Mouse (Mus musculus) spleen, postnatal 10 days (tissue): ENCODE results near the gene Wfdc16.
"Not testable (repeated sequence)": the region's sequence is repeated elsewhere in the genome, so short reads cannot be mapped to it uniquely, and the experiment has no call there.

Experiments used
- DNase-seq, 2 experiments: peaks; one replicate each; pipeline ENCODE4 v3.0.0; 2021 to 2022; ENCODE audit warnings: low spot score in 2 of 2

The Wfdc16 gene

DNA sequence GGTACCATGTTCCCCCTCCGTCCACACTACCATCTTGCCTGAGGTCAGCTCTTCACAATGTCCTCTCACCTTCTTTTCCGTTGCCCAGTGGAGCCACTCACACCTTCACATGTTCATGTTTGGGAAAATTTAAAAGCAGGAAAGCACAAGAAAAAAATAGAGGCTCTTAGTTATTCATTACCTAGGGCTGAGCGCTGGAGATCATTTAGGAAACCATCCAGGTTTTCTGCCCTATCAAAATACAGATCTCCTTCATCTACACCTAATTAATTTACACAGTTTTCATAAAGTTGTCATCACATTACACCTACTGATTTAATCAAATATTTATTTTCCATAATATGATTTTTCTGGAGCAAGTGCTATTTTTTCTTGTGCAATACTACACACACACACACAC lies at the start of gene Wfdc16:
Wfdc16 (minus strand) TSS at position 101 of the 400 bp plus-strand sequence.
- DNase-seq, result no peak

DNA sequence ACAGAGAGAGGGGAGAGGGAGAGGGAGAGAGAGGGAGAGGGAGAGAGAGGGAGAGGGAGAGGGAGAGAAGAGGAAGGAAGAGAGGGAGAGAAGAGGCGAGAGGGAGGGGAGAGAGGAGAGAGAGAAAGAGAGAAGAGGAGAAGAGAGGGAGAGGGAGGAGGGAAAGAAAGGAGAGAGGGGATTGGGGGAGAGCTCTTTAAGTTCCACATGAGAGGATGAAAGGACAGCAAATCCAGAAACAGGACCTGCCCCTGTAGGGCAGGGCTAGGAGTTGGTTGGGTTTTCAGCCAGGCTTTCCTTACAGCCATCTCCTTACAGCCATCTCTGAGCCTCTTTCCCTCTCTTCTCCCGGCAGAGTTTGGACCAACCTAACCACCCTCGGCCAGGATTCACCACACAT lies 46.2 kb upstream of the Wfdc16 start, which contains the start of gene Wfdc13:
Wfdc13 (plus strand) TSS at position 301 of the 400 bp plus-strand sequence.
- DNase-seq, result no peak

DNA sequence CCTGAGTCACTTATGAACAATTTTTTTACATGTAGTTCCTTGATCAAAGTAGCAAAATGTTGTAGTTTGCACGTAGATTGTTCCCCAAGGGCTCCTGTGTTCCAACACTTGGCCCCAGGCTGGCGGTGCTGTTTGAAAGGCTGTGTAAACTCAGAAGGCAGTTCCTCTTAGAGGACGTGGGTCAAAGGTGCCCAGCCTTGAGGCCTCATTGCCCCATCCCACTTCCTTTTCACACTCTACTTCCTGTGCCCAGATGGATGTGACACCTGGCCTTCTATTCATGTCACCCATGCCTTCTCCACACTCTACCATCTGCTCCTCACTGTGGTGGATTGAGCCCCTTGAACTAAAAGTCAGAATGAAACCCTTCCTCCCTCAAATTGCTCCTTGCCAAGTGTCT lies 41.3 kb upstream of the Wfdc16 start:
- DNase-seq, result peak in 1 of 2 experiments; percentile 23

DNA sequence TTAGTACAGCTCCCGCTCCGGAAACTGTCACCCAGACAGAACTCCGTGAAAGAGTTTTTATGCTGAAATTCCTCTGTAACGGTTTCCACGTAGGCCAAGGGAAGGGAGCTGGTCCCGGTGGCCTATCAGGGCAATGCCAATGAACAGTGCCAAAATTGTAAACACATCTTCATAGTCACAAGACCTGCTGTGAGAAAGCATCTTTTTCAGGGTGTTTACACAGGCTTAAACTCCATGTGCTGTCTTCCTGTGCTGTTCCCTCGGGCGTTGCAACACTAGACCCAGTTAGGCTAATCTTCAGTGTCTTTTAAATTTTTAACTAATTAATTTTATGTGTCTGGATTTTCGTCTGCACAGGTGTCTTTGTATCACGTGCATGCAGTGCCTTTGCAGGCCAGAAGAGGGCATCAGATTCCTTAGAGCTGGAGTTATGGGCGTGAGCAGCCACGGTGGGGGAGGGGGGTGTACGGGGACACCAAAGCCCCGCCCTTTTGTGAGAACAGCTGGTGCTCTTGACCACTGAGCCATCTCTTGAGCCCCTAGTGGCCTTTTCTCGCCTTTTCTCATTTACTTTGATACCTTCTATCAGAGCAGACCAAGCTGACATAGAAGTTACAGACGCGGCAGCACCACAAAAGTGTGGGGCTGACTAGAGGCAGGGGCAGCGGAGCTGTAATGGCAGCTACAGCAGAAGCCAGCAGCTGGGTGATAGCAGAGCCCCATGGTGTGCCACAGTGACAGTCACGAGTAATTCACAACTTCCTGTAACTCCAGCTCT lies 40.4 kb upstream of the Wfdc16 start:
- DNase-seq, result peak; percentile 64 to 87

DNA sequence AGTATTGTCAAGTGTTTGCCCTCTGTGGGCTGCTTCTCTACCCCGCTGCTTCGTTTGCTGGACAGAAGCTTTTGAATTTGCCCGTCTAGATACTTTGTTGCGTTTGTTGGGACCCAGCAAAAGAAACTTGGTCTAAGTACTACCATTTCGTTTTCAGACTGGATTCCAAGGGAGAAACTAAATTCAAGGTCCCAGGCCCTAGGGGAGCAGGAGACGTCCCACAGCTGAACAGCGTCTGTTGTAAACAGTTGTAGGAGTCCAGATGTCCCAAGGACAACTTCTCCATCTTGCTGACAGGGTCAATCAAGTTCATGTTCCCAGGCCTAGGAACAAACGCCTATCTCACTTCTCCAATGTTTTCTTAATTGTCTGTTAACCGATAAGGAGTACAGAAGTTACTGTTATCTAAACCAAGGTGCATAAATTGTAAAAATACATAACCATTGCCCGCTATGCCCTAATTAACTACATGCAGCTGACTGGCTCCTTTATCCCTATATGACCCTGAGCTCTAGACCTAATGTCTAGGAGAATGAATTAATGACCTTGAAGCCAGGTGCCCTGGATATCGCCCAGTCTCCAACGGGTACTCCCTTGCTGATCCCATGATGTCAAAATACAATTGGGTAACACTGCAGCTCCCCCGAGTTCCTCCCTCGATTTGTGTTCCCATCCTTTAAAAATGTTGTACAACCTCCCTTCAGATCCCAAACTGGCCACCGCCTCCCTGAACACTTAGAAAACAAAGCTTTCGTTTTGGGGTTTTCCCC lies 38.5 kb upstream of the Wfdc16 start:
- DNase-seq, result no peak

DNA sequence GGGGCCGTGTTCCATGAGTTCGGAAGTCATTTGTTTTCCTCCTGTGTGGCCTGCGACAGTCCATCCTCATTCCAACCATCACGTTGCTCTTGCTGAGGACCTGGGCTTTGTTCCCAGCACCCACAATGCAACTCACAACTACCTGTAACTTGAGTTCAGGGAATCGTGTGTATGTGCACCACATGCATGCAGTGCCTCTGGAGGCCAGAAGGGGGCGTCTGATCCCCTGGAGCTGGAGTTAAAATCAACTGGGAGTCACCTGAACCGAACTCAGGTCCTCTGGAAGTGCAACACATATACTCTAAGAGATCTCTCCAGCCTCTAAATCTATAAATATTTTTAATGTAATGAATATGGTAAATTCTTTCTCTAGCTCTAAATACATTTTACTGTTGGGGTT lies 37.5 kb upstream of the Wfdc16 start:
- no peak for DNase-seq

DNA sequence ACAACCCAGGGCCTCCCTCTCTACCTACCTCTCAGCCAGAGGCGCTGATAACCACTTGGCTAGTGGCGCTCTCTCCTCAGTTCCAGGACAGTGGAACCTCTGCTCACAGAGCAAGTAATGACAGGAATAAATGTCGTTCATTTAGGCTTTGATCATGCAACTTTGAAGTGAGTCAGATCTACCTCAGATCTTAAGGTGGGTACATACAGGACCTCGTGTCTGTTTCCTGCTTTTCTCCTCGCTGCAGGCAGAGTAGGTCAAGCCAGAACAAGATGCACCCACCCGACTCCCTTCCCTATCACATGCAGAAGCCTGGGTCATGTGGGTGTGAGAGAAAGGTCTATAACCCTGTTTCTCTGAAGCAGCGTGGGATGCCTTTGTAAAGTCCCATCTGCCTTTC lies 35.4 kb upstream of the Wfdc16 start, which contains the start of gene Wfdc11:
Wfdc11 (minus strand) TSS at position 101 of the 400 bp plus-strand sequence.
- no peak for DNase-seq

DNA sequence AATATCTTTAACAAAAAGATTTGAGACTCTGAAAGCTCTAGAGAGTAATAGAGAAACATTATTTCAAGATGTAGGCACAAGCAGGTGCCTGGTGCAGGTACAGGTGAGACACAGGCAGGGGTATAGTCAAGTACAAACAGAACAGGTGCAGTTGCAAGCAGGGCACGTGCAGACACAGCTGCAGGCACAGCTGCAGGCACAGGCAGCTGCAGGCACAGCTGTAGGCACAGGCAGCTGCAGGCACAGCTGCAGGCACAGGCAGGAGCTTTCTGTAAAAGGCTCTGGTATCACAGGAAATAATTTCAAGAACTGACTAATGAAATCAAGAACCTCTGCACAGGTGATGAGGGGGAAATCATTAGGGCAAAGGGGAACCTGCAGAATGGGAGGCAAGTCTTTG lies 32.3 kb upstream of the Wfdc16 start:
- DNase-seq, result no peak

DNA sequence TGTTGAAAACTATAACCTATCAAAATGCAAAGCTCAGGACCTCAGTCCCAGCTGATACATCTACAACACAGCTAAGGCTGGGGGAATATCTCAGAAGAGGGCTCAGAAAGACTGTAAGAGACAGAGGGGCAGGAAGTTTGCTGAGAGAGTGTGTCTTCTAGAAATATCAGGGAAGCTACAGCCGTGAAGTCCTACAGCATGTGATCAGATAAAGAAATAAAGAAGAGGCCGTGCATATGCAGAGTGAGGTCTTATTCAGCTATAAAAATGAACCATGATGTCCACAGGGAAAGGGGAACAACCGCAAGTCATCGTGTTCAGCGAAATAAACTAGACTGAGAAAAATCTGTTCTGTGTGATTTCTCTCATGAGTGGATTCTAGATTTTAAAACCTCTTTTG lies 31.7 kb upstream of the Wfdc16 start:
- DNase-seq, result no peak

DNA sequence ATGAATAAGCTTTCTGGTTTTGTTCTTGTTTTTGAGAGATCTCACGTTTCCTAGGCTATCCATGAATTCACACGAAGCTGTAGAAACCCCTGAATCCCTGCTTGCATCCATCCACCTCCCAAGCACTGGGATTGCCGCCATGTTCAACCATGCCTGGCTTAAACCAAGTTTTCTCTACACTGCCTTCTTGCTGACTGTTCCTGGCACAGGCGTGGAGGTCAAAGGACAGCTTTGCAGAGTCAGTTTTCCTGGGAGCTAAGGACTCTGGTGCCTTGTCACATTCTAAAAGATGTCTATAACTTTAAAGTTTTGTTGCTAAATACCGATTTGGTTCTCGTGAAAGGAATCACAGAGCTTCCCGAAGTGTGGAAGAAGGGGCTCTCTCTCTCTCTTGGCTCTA lies 26.3 kb upstream of the Wfdc16 start:
- DNase-seq, result no peak

DNA sequence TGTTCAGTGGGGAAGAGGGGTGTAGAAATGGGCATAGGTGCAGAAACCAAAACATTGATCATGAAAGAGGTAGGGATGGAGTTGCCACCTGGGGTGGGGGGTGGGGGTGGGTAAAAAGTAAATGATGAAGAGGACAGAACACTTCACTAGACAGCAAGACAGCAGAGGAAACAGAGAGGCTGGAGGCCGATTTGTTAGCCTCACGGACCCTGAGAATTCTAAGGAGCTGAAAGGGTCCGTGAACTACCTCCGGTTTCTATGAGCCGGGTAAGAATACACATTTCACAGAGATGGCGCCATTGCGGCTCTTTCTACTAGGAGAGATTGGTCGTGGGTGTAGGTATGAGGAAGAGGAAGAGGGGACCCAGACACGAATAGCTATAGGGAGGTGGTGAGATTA lies 17.9 kb upstream of the Wfdc16 start, which contains the start of gene Wfdc9:
Wfdc9 (minus strand) TSS at position 101 of the 400 bp plus-strand sequence.
- no peak for DNase-seq

DNA sequence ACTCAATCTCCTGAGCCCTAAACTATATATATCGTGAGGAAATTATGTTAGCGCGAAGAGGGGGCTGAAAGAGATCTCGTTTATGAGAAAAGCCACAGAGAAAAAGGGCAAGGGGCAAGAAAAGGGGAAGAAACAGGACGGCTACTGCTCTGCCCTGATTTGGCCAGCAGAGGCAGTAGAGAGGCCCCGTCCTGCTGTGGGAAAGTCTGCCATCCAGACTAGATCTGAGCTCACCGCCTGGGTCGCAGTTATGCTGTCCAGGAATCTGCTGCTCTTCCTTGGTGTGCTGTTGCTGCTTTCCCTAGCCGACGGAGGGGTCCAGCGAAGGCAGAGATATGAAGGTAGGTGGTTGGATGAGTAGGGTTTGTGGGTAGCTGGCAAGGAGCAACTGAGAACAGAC lies 17.3 kb upstream of the Wfdc16 start, which contains the start of gene Wfdc10:
Wfdc10 (plus strand) TSS at position 189 of the 400 bp plus-strand sequence.
- peak; percentile 35 to 71 for DNase-seq

DNA sequence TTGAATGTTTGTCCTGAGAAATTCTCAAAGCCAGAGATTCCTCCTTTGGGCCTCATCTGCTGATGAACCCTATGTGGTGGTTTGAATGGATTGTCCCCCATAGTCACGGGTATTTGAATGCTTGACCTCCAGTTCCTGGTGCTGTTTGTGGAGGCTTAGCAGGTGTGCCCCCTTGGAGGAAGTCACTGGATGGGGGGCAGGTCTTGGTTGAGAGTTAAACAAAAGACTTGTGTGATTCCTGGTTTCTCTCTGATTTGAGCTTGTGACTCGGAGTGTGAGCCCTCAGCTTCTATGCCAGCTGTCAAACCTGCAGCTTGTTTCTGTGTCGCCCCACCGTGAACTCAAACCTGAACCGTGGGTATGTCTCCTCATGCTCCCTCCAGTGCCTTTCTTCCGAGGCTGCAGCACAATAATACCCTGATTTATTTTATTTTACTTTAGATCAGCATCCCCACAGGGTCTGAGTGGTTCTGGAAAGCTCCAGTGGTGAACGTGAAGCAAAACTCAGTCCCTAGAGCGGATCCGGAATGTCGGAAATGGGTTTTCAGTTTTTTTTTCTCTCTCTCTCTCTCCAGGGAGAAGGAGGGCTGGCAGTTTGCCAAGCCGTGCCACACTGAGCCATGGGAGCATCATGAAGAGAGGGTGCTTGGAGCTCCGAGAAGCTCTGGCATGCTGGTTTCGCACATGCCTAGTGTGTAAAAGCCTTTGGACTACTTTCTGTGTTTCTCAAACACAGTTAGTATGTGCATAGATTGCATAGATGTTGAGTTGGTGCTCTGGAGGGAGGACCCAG lies 3.5 kb upstream of the Wfdc16 start:
- DNase-seq, result no peak

DNA sequence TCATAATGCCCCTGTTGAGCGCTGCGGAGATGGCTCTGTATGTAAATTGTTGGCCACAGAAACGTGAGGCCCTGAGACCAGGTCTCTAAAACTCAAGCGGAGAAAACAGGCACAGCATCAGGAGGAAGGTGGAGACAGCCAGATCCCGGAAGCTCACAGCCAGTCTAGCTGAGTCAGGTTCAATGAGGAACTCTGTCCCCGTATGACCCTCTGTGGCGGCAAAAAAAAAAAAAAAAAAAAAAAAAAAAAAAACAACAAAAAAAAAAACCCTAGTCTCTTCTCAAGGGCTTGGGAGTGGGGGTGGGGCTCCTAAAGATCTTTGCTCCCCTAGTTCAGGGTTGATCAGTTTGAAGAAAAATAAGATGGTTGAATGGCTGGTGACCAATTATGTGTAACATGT lies 2.5 kb upstream of the Wfdc16 start:
- DNase-seq, result no peak

DNA sequence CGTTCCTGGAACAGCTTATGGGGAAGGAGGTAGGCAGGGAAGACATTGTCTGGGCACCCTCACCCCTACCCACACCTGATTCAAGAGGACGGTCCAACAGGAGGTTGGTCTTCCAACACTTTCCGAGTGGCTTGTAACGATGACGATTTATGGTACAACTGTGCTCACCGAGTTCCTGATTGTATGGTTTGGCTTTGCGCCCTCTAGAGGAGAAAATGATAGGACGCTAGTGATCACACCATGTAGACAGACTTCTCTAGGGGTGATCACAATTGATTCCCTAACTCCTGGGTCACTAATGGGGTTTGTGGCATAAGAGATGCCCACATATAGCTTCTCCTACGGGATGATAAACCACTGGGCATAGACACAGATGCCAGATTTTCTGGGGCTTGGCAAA lies 3.3 kb downstream of the Wfdc16 start:
- DNase-seq, result no peak

DNA sequence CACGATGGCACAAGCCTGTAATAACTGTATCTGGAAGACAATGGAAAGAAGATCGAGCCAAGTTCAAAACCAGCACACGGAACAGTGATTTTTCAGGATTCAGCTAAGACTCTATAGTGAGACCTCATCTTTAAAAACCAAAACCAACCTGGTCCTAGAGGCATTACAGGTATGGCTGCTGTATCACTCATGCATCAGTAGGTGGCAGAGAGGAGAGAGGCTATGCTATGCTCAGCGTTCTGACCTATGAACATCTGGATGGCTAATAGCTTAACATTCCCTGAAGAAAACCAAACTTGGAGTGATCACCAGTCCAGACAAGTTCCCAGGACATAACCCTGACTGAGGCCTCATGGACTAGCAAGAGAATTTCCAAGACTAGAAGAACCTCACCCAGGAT lies 16.8 kb downstream of the Wfdc16 start:
- no peak for DNase-seq

DNA sequence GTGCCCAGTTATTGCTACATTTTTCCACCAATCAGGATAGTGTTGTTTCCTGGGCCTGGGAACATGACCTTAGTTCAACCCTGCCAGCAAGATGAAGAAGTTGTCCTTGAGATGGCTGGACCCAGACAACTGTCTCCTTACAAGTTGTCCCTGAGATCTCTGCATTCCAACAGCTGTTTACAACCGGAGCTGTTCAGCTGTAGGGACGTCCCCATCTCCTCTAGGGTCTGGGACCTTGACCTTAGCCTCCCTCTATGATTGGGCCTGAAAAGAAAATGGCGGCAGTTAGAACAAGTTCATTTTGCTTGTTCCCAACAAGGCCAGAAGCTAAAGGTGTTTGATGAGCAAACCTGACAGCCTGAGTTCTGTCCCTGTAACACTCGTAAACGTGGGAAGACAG lies 19.5 kb downstream of the Wfdc16 start:
- DNase-seq, result no peak

DNA sequence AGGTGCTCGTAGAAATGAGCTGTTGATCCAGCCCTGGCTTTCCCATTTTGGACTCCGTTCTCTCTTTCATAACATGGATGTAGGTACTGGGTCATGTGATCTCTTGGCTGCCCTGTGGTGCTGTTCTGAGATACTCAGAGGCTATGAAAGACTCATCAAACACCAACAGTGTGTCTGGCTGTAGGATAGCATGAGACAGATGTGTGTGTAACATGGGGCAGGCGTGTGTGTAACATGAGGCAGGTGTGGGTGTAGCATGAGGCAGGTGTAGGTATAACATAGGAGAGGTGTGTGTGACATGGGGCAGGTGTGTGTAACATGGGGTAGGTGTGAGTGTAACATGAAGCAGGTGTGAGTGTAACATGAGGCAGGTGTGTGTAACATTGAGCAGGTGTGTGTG lies 23.2 kb downstream of the Wfdc16 start:
- no peak for DNase-seq

DNA sequence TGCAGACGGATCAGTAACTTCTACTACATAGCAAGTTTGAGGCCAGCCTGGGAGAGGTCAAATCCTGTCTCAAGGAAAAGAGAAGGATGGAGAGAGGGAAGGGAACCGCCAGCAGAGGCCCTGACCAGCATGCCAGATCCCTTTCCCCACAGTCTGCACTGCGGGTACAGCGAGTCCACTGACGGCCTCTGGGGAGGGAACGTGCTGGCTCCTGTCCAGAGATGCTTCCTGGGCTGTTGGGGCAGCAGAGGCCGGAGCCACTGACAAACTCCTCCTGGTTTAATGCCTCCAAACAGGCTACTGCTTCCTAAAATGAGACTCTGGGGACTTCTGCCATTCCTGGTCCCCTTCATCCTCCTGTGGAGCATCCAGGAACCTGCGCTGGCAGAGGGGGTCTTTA lies 25.1 kb downstream of the Wfdc16 start, which contains the start of the genes Wfdc6b and Wfdc8:
Wfdc6b (plus strand) TSS at position 52 of the 400 bp plus-strand sequence.
Wfdc8 (minus strand) TSS at position 156 of the 400 bp plus-strand sequence.
- DNase-seq, result not testable (repeated sequence)

DNA sequence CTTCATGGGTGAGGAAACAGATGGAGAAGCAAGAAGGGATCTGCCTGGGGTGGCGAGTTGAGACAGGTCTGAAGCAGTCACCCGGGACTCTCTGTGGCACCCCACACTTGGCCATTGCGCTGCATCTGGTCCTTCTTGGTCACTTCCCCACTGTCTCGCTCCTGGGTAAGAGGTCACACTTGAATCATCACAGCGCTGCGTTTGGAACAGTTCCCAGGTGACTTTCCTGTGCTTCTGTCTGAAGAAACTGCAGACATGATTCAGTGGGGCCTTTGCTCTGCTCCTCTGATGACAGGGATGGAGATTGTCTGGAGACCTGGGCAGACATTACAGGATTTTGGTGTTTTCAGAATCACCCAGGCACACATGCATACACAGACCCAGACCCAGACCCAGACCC lies 29.8 kb downstream of the Wfdc16 start:
- no peak for DNase-seq

DNA sequence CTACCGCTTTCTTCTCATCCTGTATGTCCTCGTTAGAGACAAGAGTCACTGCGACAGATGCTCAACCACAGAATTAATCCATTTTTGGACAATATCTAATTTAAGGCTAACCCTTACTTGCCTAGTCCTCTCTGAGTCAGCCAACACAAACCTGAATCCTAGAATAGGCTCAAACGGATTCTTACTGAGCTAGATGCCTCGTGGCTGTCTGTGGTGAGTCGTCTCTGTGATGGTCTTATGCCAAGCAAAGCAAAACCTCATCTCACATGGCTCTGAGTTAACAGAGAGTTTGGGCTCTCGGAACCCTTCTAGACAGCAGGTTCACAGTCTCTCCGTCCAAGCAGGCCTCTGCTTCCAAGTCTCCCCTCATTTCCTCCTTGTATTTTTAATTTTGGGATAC lies 34.2 kb downstream of the Wfdc16 start:
- no peak for DNase-seq

DNA sequence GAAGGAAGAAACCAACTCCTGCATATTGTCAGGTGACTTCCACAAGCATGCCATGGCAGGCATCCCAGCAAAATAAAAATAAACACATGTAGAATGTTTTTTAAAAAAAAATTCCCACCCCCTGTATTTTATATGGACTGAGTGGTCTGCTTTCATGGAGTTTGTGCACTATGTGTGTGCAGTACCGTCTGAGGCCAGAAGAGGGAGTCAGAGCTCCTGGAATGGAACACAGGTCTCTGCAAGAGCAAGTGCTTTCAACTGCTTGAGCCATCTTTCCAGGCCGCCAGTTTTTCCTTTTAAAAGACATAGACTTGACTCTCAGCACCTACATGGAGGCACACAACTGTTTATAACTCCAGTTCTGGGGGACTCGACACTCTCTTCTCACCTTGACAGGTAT lies 35.1 kb downstream of the Wfdc16 start:
- no peak for DNase-seq
